In genomic region chr4:155142836-155143235, GRCm38 (mm10) we compare ENCODE assay signal across 13 mouse cellular contexts. TPM values are rescaled to one million over a fixed set of nuclear protein-coding genes. Genes with fewer than 3 reads are reported as not detected.
DNase-seq lines count a peak whose midpoint lies in the region; ATAC-seq and TF ChIP-seq lines count a peak whose summit lies in the region.
"Had no signal": no experiment of that assay in that cellular context is flagged by ENCODE, and none has a peak within 500 bp of the region (broad histone marks: within the 10 kb centered on the region; RNA-seq: fewer than 3 reads in every experiment).

No protein-coding gene starts in this region.

- 94% methylated on average over 5 of the region's 5 CpGs for WGBS in heart, postnatal 0 days
- WGBS in lung, embryonic 15.5 days = 92% methylated on average over 5 of the region's 5 CpGs
- 88% methylated on average over 5 of the region's 5 CpGs for WGBS in stomach, embryonic 15.5 days

- no peak overlapping the region for H3K4me2 ChIP-seq in heart, postnatal 0 days (ENCODE audit: low read depth, low read length)
- no peak overlapping the region for H3K4me2 ChIP-seq in lung, embryonic 15.5 days
- no peak overlapping the region for H3K4me2 ChIP-seq in stomach, embryonic 15.5 days

- no peak overlapping the region for H3K4me3 ChIP-seq in heart, postnatal 0 days (ENCODE audit: low read depth, low read length)
- no peak overlapping the region for H3K4me3 ChIP-seq in lung, embryonic 15.5 days
- no peak overlapping the region for H3K4me3 ChIP-seq in embryonic fibroblast, embryonic 13.5 days (ENCODE audit: insufficient read depth, low read length)
- no peak overlapping the region for H3K4me3 ChIP-seq in stomach, embryonic 15.5 days (replicated peaks)

- no peak for TF ChIP-seq EP300 in heart, postnatal 0 days (IDR thresholded peaks at IDR 0.05; ENCODE audit: low read depth)

- H3K4me1 ChIP-seq in heart, postnatal 0 days (ENCODE audit: control insufficient read depth, insufficient read depth) = peaks cover 34% of the 10 kb centered on the region
- H3K4me1 ChIP-seq in lung, embryonic 15.5 days = peaks cover 51% of the 10 kb centered on the region
- peaks cover 15% of the 10 kb centered on the region for H3K4me1 ChIP-seq in embryonic fibroblast, embryonic 13.5 days (ENCODE audit: control insufficient read depth, insufficient read depth, low read length)
- peaks cover 48% of the 10 kb centered on the region for H3K4me1 ChIP-seq in stomach, embryonic 15.5 days

- TF ChIP-seq CTCF in heart, postnatal 0 days (IDR thresholded peaks at IDR 0.05; ENCODE audit: low read depth) = no peak
- TF ChIP-seq CTCF in embryonic fibroblast, embryonic 13.5 days (IDR thresholded peaks at IDR 0.05; ENCODE audit: borderline replicate concordance, insufficient read depth, low read length) = no peak

- H3K36me3 ChIP-seq in heart, postnatal 0 days (replicated peaks; ENCODE audit: control insufficient read depth, insufficient read depth, low read length) = no peaks in the 10 kb centered on the region
- no peaks in the 10 kb centered on the region for H3K36me3 ChIP-seq in lung, embryonic 15.5 days
- H3K36me3 ChIP-seq in stomach, embryonic 15.5 days = no peaks in the 10 kb centered on the region

- intact Hi-C loops in heart, postnatal 25 days (cut with DNase I) = no loop called here

- no peaks in the 10 kb centered on the region for H3K9me3 ChIP-seq in heart, postnatal 0 days (replicated peaks; ENCODE audit: control insufficient read depth, low read length)
- H3K9me3 ChIP-seq in lung, embryonic 15.5 days = no peaks in the 10 kb centered on the region
- H3K9me3 ChIP-seq in stomach, embryonic 15.5 days = no peaks in the 10 kb centered on the region

- ATAC-seq in heart, postnatal 0 days (ENCODE audit: insufficient read depth, low read depth) = no peak
- ATAC-seq in lung, embryonic 15.5 days (ENCODE audit: borderline replicate concordance, extremely low read depth, low FRiP score, low TSS enrichment) = no peak
- ATAC-seq in stomach, embryonic 15.5 days (ENCODE audit: insufficient read depth, low FRiP score, low read depth) = no peak
- ATAC-seq: forebrain, embryonic 16.5 days; lung, postnatal 0 days had no signal

- TF ChIP-seq POLR2A in embryonic fibroblast, embryonic 13.5 days (IDR thresholded peaks at IDR 0.05; ENCODE audit: low read depth, low read length) = no peak

- peak overlapping the region; percentile 91 for H3K27ac ChIP-seq in heart, postnatal 0 days (ENCODE audit: low read depth)
- H3K27ac ChIP-seq in lung, embryonic 15.5 days = peak overlapping the region; percentile 99
- peak overlapping the region; percentile 82 for H3K27ac ChIP-seq in embryonic fibroblast, embryonic 13.5 days (ENCODE audit: insufficient read depth, low read length)
- 0 out of 2 replicates have a peak overlapping the region, but pooled peaks have one; percentile 95 for H3K27ac ChIP-seq in stomach, embryonic 15.5 days

- H3K9ac ChIP-seq in heart, postnatal 0 days (replicated peaks; ENCODE audit: low read depth, low read length) = no peak overlapping the region
- H3K9ac ChIP-seq in lung, embryonic 15.5 days = no peak overlapping the region
- no peak overlapping the region for H3K9ac ChIP-seq in stomach, embryonic 15.5 days

- no peaks in the 10 kb centered on the region for H3K27me3 ChIP-seq in heart, postnatal 0 days (ENCODE audit: control insufficient read depth, insufficient read depth, low read length)
- H3K27me3 ChIP-seq in lung, embryonic 15.5 days = no peaks in the 10 kb centered on the region
- no peaks in the 10 kb centered on the region for H3K27me3 ChIP-seq in stomach, embryonic 15.5 days (replicated peaks)

- DNase-seq in heart, postnatal 0 days (ENCODE audit: low spot score) = no peak
- DNase-seq in heart, postnatal 25 days (ENCODE audit: low spot score) = no peak
- no peak for DNase-seq in lung, postnatal 4 days
- no peak for DNase-seq in cerebellum, postnatal 14 days
- no peak for DNase-seq in adrenal gland, postnatal 4 days (ENCODE audit: low spot score in 2 of 2)
- DNase-seq: cerebellum, adult 18-20 months; kidney, postnatal 36 days; liver had no signal

RNA-seq across cellular contexts. Expression of gene Morn1, which starts 56.5 kb away (rescaled TPM):
- total RNA-seq in heart, postnatal 0 days (2014; rRNA removed; ENCODE audit: low replicate concordance) = 5.7 TPM in 1 of 2 replicates, not detected in the other
- polyA plus RNA-seq in heart, postnatal 0 days (2015; fragmentation: Nextera tagmentation; extraction: Ambion mirVana) = 1.8 and 2.4 TPM in 2 replicates
- 1 to 10 TPM; 1.1 to 1.3 TPM for total RNA-seq in heart, postnatal 25 days (2021)
- polyA plus RNA-seq in lung, embryonic 15.5 days (2015; fragmentation: Nextera tagmentation; extraction: Ambion mirVana) = 5.9 and 7.7 TPM in 2 replicates
- polyA plus RNA-seq in embryonic fibroblast, embryonic 13.5 days (2011; ENCODE audit: insufficient read length, low read depth, missing spikeins) = 3.9 and 5.0 TPM in 2 replicates
- 5.1 and 5.3 TPM in 2 replicates for polyA plus RNA-seq in stomach, embryonic 15.5 days (2015; fragmentation: Nextera tagmentation; extraction: Ambion mirVana)
- 10 to 100 TPM; 12.1 to 14.9 TPM for total RNA-seq in adrenal gland, postnatal 4 days (2021)

RNA-seq across cellular contexts. Expression of gene Rer1, which starts 56.7 kb away (rescaled TPM):
- 96.1 and 126 TPM in 2 replicates for total RNA-seq in heart, postnatal 0 days (2014; rRNA removed; ENCODE audit: low replicate concordance)
- polyA plus RNA-seq in heart, postnatal 0 days (2015; fragmentation: Nextera tagmentation; extraction: Ambion mirVana) = 116 and 123 TPM in 2 replicates
- total RNA-seq in heart, postnatal 25 days (2021) = 10 to 100 TPM; 66.1 to 68.7 TPM
- 157 and 163 TPM in 2 replicates for polyA plus RNA-seq in lung, embryonic 15.5 days (2015; fragmentation: Nextera tagmentation; extraction: Ambion mirVana)
- polyA plus RNA-seq in embryonic fibroblast, embryonic 13.5 days (2011; ENCODE audit: insufficient read length, low read depth, missing spikeins) = 148 and 162 TPM in 2 replicates
- polyA plus RNA-seq in stomach, embryonic 15.5 days (2015; fragmentation: Nextera tagmentation; extraction: Ambion mirVana) = 175 and 179 TPM in 2 replicates
- total RNA-seq in adrenal gland, postnatal 4 days (2021) = 10 to 100 TPM; 90.8 to 96.1 TPM
